Mouse (Mus musculus): ENCODE results near the gene Tspan14. TPM values are rescaled to one million over a fixed set of nuclear protein-coding genes. Genes with fewer than 3 reads are reported as not detected.

Tspan14 gene
- 8.7 TPM for polyA plus RNA-seq (2015; fragmentation: Illumina TruSeq; extraction: RNeasy Lipid Tissue Mini Kit (QIAGEN cat#74804); ENCODE audit: insufficient read depth, low read depth, low replicate concordance)

DNA sequence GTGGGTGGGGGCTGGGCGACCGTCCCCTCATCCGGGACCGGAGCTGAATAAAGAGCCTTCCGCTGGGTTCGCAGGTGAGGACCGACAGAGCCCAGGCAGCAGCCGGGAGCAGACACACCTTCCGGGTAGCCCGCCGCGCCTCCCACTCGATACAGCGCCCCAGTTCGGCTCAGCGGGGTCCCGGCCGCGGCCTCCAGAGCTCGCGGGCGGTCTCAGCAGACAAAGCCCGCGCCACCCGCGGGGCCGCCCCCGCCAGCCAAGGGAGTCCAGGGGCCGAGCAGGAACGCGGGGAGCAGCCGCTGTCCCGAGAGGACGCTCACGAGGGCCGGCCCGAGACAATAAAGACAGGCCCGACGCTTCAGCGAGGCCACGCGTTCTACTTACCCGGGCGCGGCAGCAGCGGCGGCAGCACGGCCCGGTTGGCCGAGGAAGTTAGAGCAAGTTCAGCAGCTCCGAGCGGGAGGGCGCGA lies at the start of gene Tspan14:
Gene Tspan14, minus strand, starts transcription at position 416 of the 470 bp plus-strand sequence.

DNA sequence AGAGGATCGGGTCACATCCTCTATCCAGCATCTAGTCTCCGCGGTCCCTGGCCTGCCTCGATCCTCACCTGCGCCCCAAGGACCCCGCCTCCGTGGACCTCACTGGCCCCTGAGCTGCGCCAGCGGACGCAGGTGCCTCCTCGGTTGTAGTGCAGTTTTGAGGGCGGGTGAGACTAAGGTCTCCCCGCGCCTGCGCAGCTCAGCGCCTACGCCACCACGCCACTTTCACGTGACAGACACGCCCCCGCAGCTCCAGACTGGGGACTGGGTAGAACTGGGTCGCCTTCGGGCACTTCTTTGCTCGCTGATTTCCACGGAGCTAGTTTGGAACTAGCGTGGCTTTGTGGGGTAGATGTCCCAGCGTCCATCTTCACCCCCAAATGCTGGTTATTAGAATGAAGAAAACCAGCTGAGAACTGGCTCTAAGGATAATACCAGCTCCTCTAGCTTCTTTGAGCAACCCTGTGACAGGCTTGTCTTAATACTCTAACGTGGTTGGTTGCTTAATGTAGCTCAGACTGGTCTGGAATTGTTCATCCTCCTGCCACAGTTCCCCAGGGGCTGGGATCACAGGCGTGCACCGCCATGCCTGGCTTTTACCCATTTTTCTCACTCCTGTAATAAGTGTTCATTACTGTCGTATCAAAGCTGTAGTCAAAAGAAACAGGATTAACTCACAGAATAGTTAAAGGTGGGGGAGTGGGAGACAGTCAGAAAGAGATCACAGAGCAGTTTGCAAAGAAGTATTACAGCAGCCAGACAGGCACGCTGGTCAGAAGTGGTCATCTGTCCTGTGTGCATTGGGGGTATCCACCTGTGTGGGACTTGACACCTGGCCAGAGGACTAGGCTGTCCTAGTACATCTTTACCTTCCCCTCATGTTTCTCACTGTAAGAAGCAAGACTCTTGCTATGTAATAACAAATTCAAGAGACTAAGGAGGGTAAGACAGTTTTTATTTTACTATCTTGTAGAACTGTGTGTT lies 47.3 kb upstream of the Tspan14 start, which contains the start of gene Fam213a:
Gene Fam213a, minus strand, starts transcription at position 159 of the 984 bp plus-strand sequence.

DNA sequence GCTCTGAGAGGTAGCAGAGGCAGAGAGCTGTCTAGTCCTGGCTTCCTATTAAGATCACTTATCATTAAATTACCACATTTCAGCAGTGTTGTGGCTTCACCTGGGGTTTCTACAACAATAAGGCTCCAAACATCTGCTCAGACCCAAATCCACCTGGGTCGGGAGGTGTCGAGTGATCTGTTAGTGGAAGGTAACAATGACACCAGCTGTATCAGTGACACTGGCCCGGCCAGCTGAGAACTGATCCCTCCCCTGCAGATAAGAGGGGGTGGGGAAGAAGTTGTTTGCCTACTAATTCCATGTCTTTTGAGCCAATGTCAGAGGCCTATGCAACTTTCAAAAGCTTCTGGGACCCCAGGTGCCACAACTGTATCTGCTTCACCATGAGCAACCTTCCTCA lies 73.4 kb downstream of the Tspan14 start, which contains the start of gene Sh2d4b:
Gene Sh2d4b, minus strand, starts transcription at position 71 of the 400 bp plus-strand sequence.

Other genes starting within 250 kb of the Tspan14 start
- gene Sh2d4b, start 73.5 kb downstream of the Tspan14 start, polyA plus RNA-seq (2015; fragmentation: Illumina TruSeq; extraction: RNeasy Lipid Tissue Mini Kit (QIAGEN cat#74804); ENCODE audit: insufficient read depth, low read depth, low replicate concordance) = 1.0 TPM
- gene Fam213a, start 47.0 kb upstream of the Tspan14 start, polyA plus RNA-seq (2015; fragmentation: Illumina TruSeq; extraction: RNeasy Lipid Tissue Mini Kit (QIAGEN cat#74804); ENCODE audit: insufficient read depth, low read depth, low replicate concordance) = 7.9 TPM
- gene Dydc2, start 102.4 kb upstream of the Tspan14 start, polyA plus RNA-seq (2015; fragmentation: Illumina TruSeq; extraction: RNeasy Lipid Tissue Mini Kit (QIAGEN cat#74804); ENCODE audit: insufficient read depth, low read depth, low replicate concordance) = not detected
- gene Dydc1, start 106.1 kb upstream of the Tspan14 start, polyA plus RNA-seq (2015; fragmentation: Illumina TruSeq; extraction: RNeasy Lipid Tissue Mini Kit (QIAGEN cat#74804); ENCODE audit: insufficient read depth, low read depth, low replicate concordance) = not detected
- 11.7 TPM for gene Mat1a, start 138.2 kb upstream of the Tspan14 start, polyA plus RNA-seq (2015; fragmentation: Illumina TruSeq; extraction: RNeasy Lipid Tissue Mini Kit (QIAGEN cat#74804); ENCODE audit: insufficient read depth, low read depth, low replicate concordance)
- 1.6 TPM for gene Sftpa1, start 165.0 kb upstream of the Tspan14 start, polyA plus RNA-seq (2015; fragmentation: Illumina TruSeq; extraction: RNeasy Lipid Tissue Mini Kit (QIAGEN cat#74804); ENCODE audit: insufficient read depth, low read depth, low replicate concordance)
- not detected for gene Mbl1, start 184.7 kb upstream of the Tspan14 start, polyA plus RNA-seq (2015; fragmentation: Illumina TruSeq; extraction: RNeasy Lipid Tissue Mini Kit (QIAGEN cat#74804); ENCODE audit: insufficient read depth, low read depth, low replicate concordance)
- 1.3 TPM for gene Sftpd, start 218.3 kb upstream of the Tspan14 start, polyA plus RNA-seq (2015; fragmentation: Illumina TruSeq; extraction: RNeasy Lipid Tissue Mini Kit (QIAGEN cat#74804); ENCODE audit: insufficient read depth, low read depth, low replicate concordance)

All from pancreas, adult 10 weeks (tissue).